Mouse (Mus musculus) stomach, postnatal 0 days (tissue): ENCODE measurements at regions not wholly inside any gene's neighbourhood (a gene's known extent, or its start where the extent isn't known, plus 50 kb on each side); places are given as distances from the start of the nearest gene placed in this dataset.

Experiments
- CTCF ChIP-seq: IDR thresholded peaks from 2 replicates; pipeline ENCODE4 v1.5.1; 2016; ENCODE audit warnings: antibody characterized with exemption, low read depth, mild to moderate bottlenecking, moderate library complexity
- EP300 ChIP-seq: optimal IDR thresholded peaks from 2 replicates; pipeline ENCODE3; 2016; ENCODE audit warnings: antibody characterized with exemption

DNA sequence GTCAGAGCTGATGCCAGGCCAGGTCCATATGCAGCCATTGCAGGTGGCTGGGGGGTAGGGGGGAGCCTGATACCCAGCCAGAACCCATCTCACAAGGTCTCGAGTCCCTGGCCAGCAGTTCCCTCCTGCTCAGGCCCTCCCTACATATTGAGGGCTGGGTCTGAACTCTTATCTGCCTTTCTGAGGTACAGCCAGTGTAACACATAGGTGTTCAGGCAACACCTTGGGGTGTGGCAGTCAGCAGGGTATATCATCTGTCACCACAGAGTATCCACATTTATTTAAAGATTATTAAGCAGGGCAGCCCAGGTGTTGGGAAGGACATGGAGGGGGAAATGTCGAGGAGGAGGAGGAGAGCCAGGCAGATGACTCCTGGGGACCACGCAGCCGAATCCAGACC lies 145.2 kb upstream of the Lemd2 start:
- TF ChIP-seq CTCF (no peak), EP300 (no peak)
